Mouse (Mus musculus): ENCODE results near the gene Tfr2. TPM values are rescaled to one million over a fixed set of nuclear protein-coding genes. Genes with fewer than 3 reads are reported as not detected.

The Tfr2 gene
- polyA plus RNA-seq, 1 experiment from 2014 or later: 4.7 TPM

DNA sequence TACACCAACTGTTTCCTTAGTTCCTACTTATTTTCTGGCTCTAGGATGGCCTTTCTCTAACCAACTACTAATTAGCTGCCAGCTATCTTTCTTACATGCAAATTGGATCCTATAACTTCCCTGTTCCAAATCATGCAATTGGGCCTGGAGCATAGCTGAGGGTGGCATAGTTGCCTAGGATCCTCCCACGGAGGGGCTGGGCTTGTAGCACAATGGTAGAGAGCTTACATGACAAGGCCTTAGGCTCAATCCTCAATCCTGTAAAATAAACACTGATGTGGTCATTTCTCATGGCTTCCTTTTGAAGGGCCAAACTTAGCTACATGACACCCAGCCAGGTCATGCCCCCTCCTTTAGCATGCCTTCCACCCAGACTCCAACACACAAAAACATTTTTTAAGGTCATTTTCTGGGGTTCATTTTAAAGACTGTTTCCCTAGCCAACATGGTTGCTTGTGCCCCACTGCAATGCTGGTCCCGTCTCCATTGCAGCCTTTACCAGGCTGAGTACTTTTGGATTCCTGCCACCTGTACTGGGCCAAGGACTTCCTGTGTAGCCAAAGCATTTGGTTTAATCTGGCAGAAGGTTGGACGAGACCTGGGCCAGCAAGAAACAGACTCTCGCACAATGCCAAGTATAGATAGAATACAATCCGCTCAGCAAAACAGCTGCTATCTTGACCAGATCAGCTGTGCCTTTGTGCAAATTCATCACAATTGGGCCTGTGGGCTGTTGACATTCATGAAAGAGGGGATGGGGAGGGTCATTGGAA lies 27.7 kb upstream of the Tfr2 start:
- no peak for ATAC-seq (ENCODE audit: insufficient read depth, low FRiP score, low read depth)
- WGBS: 71% methylated on average over 5 of the region's 5 CpGs
- H3K4me1 ChIP-seq: no peaks in the 10 kb centered on the region
- no peak overlapping the region for H3K9ac ChIP-seq
- H3K27ac ChIP-seq: no peak overlapping the region
- no peaks in the 10 kb centered on the region for H3K36me3 ChIP-seq
- H3K4me2 ChIP-seq: no peak overlapping the region
- H3K9me3 ChIP-seq: no peaks in the 10 kb centered on the region
- H3K27me3 ChIP-seq (replicated peaks): no peaks in the 10 kb centered on the region
- H3K4me3 ChIP-seq (replicated peaks): no peak overlapping the region

GRCm38 (mm10) chr5:137544926-137545325 lies 24.7 kb upstream of the Tfr2 start:
- Histone ChIP-seq H3K9me3 (no peaks in the 10 kb centered on the region), H3K4me3 (replicated peaks) (no peak overlapping the region), H3K27ac (no peak overlapping the region), H3K27me3 (replicated peaks) (no peaks in the 10 kb centered on the region), H3K4me2 (no peak overlapping the region), H3K36me3 (no peaks in the 10 kb centered on the region), H3K9ac (no peak overlapping the region), H3K4me1 (no peaks in the 10 kb centered on the region)
- ATAC-seq (ENCODE audit: insufficient read depth, low FRiP score, low read depth): no peak
- WGBS: 59% methylated on average over 6 of the region's 6 CpGs

DNA sequence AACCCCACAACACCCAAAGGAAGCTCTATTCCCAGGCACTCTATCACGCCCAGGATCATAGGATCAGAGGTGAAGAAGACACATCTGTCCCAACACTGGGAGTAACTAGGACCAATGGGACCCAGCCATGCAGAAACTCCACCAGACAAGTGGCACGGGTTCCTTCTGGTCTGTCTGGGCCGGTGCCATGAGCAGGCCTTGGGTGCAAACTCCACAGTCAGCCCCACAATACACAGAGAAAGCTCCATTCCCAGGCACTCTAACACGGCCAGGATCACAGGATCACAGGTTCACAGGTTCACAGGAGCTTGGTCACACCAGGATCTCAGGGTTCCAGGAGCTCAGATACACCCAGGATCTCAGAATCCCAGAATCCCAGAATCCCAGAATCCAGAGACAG lies 24.0 kb upstream of the Tfr2 start:
- H3K4me1 ChIP-seq: no peaks in the 10 kb centered on the region
- H3K9ac ChIP-seq: no peak overlapping the region
- no peak overlapping the region for H3K4me2 ChIP-seq
- H3K4me3 ChIP-seq (replicated peaks): no peak overlapping the region
- H3K27ac ChIP-seq: no peak overlapping the region
- no peaks in the 10 kb centered on the region for H3K9me3 ChIP-seq
- WGBS: 71% methylated on average over 4 of the region's 4 CpGs
- H3K27me3 ChIP-seq (replicated peaks): no peaks in the 10 kb centered on the region
- no peak for ATAC-seq (ENCODE audit: insufficient read depth, low FRiP score, low read depth)
- H3K36me3 ChIP-seq: no peaks in the 10 kb centered on the region

DNA sequence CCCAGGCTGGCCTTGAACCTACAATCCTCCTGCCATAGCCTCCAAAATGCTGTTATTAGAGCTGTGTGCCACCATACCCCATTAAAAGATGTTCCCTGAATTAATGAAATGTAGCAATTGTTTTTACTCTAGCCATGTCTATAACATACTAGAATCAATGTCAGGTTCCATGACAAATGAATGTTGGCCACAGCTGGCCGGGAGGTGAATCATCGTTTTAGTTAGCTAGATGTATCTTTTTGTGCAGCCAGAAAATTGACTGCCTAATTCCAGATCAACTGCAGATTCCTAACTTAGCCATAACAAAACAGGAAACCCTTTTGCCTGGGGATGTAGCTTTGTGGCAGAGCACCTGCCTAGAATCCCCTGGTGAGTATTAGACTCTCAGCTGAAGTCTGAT lies 19.8 kb upstream of the Tfr2 start:
- Histone ChIP-seq H3K4me3 (replicated peaks) (no peak overlapping the region), H3K27ac (no peak overlapping the region), H3K27me3 (replicated peaks) (peaks cover 13% of the 10 kb centered on the region; the same call in 1 of the 2 replicates), H3K9me3 (no peaks in the 10 kb centered on the region), H3K4me1 (no peaks in the 10 kb centered on the region), H3K4me2 (no peak overlapping the region), H3K9ac (no peak overlapping the region), H3K36me3 (no peaks in the 10 kb centered on the region)
- ATAC-seq (ENCODE audit: insufficient read depth, low FRiP score, low read depth): no peak
- 72% methylated on average over 2 of the region's 2 CpGs for WGBS

DNA sequence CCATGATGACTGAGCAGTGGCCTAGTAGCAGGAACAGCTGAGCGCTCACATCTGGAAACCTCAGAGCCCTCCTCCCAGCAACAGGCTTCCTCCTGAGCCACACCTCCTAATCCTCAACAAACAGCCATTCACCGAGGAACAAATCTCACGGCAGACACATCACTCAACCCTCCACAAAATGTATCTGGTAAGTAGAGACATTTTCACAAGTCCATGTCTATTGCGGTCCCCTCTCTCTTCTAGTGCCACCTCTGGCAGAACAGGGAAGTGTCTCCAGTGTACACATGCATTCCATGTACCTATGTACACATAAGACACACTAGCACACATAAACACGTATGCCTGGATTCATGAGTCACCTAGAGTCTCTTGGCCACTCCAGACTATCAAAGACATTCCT lies 18.5 kb upstream of the Tfr2 start:
- Histone ChIP-seq H3K4me3 (replicated peaks) (no peak overlapping the region), H3K36me3 (no peaks in the 10 kb centered on the region), H3K4me2 (no peak overlapping the region), H3K9me3 (no peaks in the 10 kb centered on the region), H3K9ac (no peak overlapping the region), H3K27me3 (replicated peaks) (peaks cover 14% of the 10 kb centered on the region; the same call in 1 of the 2 replicates), H3K27ac (no peak overlapping the region), H3K4me1 (no peaks in the 10 kb centered on the region)
- ATAC-seq (ENCODE audit: insufficient read depth, low FRiP score, low read depth): no peak
- WGBS: 66% methylated on average over 5 of the region's 5 CpGs

GRCm38 (mm10) chr5:137553000-137553399 lies 16.6 kb upstream of the Tfr2 start:
- 22% methylated on average over 6 of the region's 6 CpGs for WGBS
- no peak for ATAC-seq (ENCODE audit: insufficient read depth, low FRiP score, low read depth)
- Histone ChIP-seq H3K36me3 (no peaks in the 10 kb centered on the region), H3K27ac (no peak overlapping the region), H3K4me3 (replicated peaks) (peak overlapping the region; percentile 8; the same call in 1 of the 2 replicates), H3K4me1 (no peaks in the 10 kb centered on the region), H3K9ac (no peak overlapping the region), H3K27me3 (replicated peaks) (peaks cover 14% of the 10 kb centered on the region; the same call in 1 of the 2 replicates), H3K9me3 (no peaks in the 10 kb centered on the region), H3K4me2 (peak overlapping the region; percentile 47)

- H3K36me3 ChIP-seq: no peaks in the 10 kb centered on the region
- peak; percentile 68; the same call in 1 of the 2 replicates for ATAC-seq (ENCODE audit: insufficient read depth, low FRiP score, low read depth)
- peak within 1 kb of the TSS; percentile 8; the same call in 1 of the 2 replicates for H3K4me3 ChIP-seq (replicated peaks)
- H3K27ac ChIP-seq: no peak within 1 kb of the TSS
- H3K9me3 ChIP-seq: no peaks in the 10 kb centered on the region
- no peaks in the 10 kb centered on the region for H3K4me1 ChIP-seq
- peaks cover 14% of the 10 kb centered on the region; the same call in 1 of the 2 replicates for H3K27me3 ChIP-seq (replicated peaks)
- H3K9ac ChIP-seq: no peak within 1 kb of the TSS
- under 1% methylated on average over 37 of the region's 37 CpGs for WGBS
- peak within 1 kb of the TSS; percentile 47 for H3K4me2 ChIP-seq
Measured at GRCm38 (mm10) chr5:137553411-137553837, 16.2 kb upstream of the Tfr2 start, which contains the start of gene Actl6b. Gene Actl6b (plus strand): TSS chr5:137553517.

DNA sequence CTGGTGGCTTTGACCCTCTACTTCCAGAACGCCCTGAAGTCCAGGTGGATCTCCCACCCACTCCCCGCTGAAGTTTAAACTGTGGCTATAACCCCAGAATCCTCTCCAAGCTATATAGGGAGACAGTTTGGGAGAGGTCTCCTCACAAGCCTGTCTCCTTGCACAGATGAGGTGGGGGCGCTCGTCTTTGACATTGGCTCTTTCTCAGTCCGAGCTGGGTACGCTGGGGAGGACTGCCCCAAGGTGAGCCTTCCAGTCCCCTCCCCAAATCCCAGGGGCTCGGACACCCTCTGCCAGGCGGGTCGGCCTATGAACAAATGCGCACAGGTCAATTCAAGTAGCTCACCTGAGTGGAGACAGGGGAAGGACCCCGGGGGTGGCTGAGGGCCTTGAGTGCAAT lies 15.7 kb upstream of the Tfr2 start:
- Histone ChIP-seq H3K4me1 (no peaks in the 10 kb centered on the region), H3K27me3 (replicated peaks) (peaks cover 14% of the 10 kb centered on the region; the same call in 1 of the 2 replicates), H3K4me3 (replicated peaks) (no peak overlapping the region), H3K27ac (no peak overlapping the region), H3K9me3 (no peaks in the 10 kb centered on the region), H3K4me2 (peak overlapping the region; percentile 47; the same call in 1 of the 2 replicates), H3K9ac (no peak overlapping the region), H3K36me3 (no peaks in the 10 kb centered on the region)
- 45% methylated on average over 11 of the region's 11 CpGs for WGBS
- ATAC-seq (ENCODE audit: insufficient read depth, low FRiP score, low read depth): no peak

DNA sequence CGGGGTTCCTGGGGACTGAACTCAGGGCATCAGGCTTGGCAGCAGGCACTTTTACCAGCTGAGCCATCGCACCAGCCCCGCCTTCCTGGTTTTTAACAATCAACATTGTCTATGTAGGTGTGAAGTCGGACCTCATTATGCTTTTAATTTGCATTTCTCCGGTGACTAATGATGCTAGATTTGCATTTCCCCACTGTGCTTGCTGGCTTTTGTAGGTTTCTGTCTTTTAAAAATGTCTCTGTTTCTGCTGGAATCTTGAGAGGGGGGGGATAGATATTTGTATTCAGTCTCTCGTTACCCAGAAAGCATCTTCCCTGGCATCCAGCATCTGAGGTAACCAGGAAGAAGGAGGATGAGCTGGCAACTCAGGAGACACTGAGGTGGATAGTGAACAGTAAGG lies 8.1 kb upstream of the Tfr2 start:
- no peak for ATAC-seq (ENCODE audit: insufficient read depth, low FRiP score, low read depth)
- Histone ChIP-seq H3K9ac (no peak overlapping the region), H3K4me2 (no peak overlapping the region), H3K27me3 (replicated peaks) (no peaks in the 10 kb centered on the region), H3K4me1 (no peaks in the 10 kb centered on the region), H3K4me3 (replicated peaks) (no peak overlapping the region), H3K27ac (no peak overlapping the region), H3K36me3 (no peaks in the 10 kb centered on the region), H3K9me3 (no peaks in the 10 kb centered on the region)
- WGBS: 60% methylated on average over 6 of the region's 6 CpGs

DNA sequence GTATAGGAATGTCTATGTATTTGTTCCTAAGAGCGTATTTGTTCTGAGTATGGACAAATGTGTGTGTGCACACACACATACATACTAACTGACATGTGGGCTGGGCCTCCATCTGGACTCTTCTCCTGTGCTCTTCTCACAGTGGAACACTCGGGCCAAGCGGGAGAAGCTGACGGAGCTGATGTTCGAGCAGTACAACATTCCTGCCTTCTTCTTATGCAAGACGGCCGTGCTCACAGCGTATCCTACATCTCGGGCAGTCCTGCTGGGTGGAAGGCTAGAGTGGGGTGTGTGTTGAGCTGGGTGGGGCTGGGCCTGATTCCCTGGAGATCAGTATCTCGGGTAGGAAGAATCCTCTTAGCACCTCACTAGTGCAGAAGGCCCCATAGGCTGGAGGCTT lies 6.7 kb upstream of the Tfr2 start:
- H3K36me3 ChIP-seq: no peaks in the 10 kb centered on the region
- H3K4me1 ChIP-seq: no peaks in the 10 kb centered on the region
- no peak for ATAC-seq (ENCODE audit: insufficient read depth, low FRiP score, low read depth)
- H3K27ac ChIP-seq: no peak overlapping the region
- WGBS: 62% methylated on average over 10 of the region's 10 CpGs
- no peaks in the 10 kb centered on the region for H3K27me3 ChIP-seq (replicated peaks)
- no peaks in the 10 kb centered on the region for H3K9me3 ChIP-seq
- no peak overlapping the region for H3K4me3 ChIP-seq (replicated peaks)
- no peak overlapping the region for H3K9ac ChIP-seq
- H3K4me2 ChIP-seq: no peak overlapping the region

DNA sequence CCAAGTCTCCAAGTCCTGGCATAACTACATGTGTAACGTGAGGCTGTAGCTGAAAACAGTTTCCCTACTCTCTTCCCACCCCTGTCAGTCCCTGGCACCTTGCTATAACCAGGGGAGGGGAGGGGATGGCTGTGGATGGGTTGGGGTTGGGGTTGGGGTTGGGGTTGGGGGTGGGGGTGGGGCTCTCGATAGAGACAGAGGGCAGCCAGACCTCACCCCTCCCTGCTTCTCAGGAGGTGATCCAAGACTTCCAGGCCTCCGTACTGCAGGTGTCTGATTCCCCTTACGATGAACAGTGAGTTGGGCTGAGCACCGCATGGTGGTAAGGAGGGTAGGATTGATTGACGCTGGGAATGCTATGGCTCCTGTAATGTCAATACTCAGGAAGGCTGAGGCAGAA lies 3.9 kb upstream of the Tfr2 start:
- 69% methylated on average over 6 of the region's 6 CpGs for WGBS
- ATAC-seq (ENCODE audit: insufficient read depth, low FRiP score, low read depth): no peak
- Histone ChIP-seq H3K36me3 (no peaks in the 10 kb centered on the region), H3K9ac (no peak overlapping the region), H3K27ac (no peak overlapping the region), H3K4me1 (no peaks in the 10 kb centered on the region), H3K9me3 (no peaks in the 10 kb centered on the region), H3K4me3 (replicated peaks) (no peak overlapping the region), H3K4me2 (no peak overlapping the region), H3K27me3 (replicated peaks) (no peaks in the 10 kb centered on the region)

DNA sequence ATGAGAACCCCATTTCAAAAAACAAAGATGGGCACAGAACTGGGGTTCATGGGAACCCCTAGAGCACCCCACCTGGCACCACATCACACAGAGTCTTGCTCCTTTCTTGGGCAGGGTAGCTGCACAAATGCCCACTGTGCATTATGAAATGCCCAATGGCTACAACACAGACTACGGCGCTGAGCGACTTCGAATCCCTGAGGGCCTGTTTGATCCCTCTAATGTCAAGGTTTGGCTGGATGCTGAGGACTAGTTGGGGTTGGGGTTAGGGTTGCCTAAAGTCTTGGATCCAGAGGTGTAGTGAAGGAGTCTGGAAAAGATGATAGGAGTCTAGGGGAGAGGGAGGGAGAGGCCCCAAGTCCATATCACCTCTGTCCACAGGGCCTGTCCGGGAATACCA lies 3.2 kb upstream of the Tfr2 start:
- H3K36me3 ChIP-seq: no peaks in the 10 kb centered on the region
- no peaks in the 10 kb centered on the region for H3K27me3 ChIP-seq (replicated peaks)
- H3K4me3 ChIP-seq (replicated peaks): no peak overlapping the region
- H3K4me2 ChIP-seq: no peak overlapping the region
- H3K4me1 ChIP-seq: no peaks in the 10 kb centered on the region
- ATAC-seq (ENCODE audit: insufficient read depth, low FRiP score, low read depth): no peak
- H3K9ac ChIP-seq: no peak overlapping the region
- no peaks in the 10 kb centered on the region for H3K9me3 ChIP-seq
- WGBS: 91% methylated on average over 5 of the region's 5 CpGs
- no peak overlapping the region for H3K27ac ChIP-seq

Data from stomach, embryonic 15.5 days (tissue).